Mouse (Mus musculus) kidney, adult 2 months (tissue): Measurements from ENCODE around the gene Spns1. TPM values are rescaled to one million over a fixed set of nuclear protein-coding genes. Genes with fewer than 3 reads are reported as not detected.

Experiments
- DNase-seq: peaks from one replicate; pipeline ENCODE4 v3.0.0; 2021
- H3K27ac ChIP-seq: fragments of 200-500 bp; 2 replicates; pipeline ENCODE4 v1.5.1; 2012; ENCODE audit warnings: low read depth, low read length, control low read depth, inconsistent platforms; ENCODE audit not compliant: insufficient read depth
- H3K27me3 ChIP-seq: fragments of 200-500 bp; replicated peaks from 2 replicates; pipeline ENCODE4 v1.6.1; 2012; ENCODE audit warnings: mild to moderate bottlenecking, moderate library complexity, low read length, inconsistent platforms; ENCODE audit not compliant: control insufficient read depth, insufficient read depth
- H3K36me3 ChIP-seq: fragments of 200-500 bp; 2 replicates; pipeline ENCODE4 v1.6.1; 2012; ENCODE audit warnings: mild to moderate bottlenecking, moderate library complexity, low read length, inconsistent platforms; ENCODE audit not compliant: control insufficient read depth, insufficient read depth
- H3K4me1 ChIP-seq: fragments of 200-500 bp; 2 replicates; pipeline ENCODE4 v1.6.1; 2011; ENCODE audit warnings: low read length; ENCODE audit not compliant: control insufficient read depth, insufficient read depth
- H3K4me3 ChIP-seq: fragments of 200-500 bp; 2 replicates; pipeline ENCODE4 v1.5.1; 2011; ENCODE audit warnings: mild to moderate bottlenecking, low read depth, low read length, control low read depth; ENCODE audit not compliant: insufficient read depth
- CTCF ChIP-seq: fragments of 200-500 bp; conservative IDR thresholded peaks from 2 replicates; pipeline ENCODE4 v1.5.1; 2011; ENCODE audit warnings: low read depth, mild to moderate bottlenecking, control low read depth, low read length, moderate library complexity, mixed read lengths; ENCODE audit not compliant: insufficient read depth, insufficient read length
- POLR2A ChIP-seq: fragments of 200-500 bp; IDR thresholded peaks from one replicate; pipeline ENCODE4 v1.6.1; 2011; ENCODE audit warnings: low read depth, low read length, control low read depth
- WGBS: fragments of 180-500 bp; shearing (Covaris S2); methylation state at CpG from one replicate; pipeline ENCODE4 v1.1.7; 2018; 5-methylcytosine and 5-hydroxymethylcytosine counted together
- polyA plus RNA-seq: library from polyadenylated mRNA; depleted of rRNA; stranded (reverse); fragments of >200 nt; gene quantifications from 2 replicates; pipeline ENCODE4 v1.2.3, GENCODE M21; 2012; rRNA removed

Spns1 gene
- polyA plus RNA-seq, 1 experiment = 102 TPM

DNA sequence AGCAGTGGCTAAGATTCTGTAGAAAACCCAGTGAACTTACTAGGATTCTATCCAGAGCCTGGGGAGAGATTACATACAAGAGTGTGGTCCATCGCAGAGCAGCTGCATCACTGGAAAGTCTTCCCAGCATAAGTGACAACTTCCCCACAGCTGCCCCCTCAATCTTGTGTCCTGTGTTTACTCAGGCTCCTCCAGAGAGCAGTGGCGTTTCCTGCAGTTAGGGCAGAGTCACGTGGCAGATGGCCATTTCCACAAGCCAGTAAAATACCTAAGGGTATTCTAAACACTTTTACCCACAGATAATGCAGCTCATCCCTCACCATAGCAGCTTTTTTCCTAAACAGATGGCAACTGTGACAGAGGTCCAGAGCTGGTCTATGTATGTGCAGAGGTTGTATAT is 52.5 kb downstream of the Spns1 start:
- no peak for DNase-seq
- no peaks in the 10 kb centered on the region for H3K4me1 ChIP-seq
- no peak overlapping the region for H3K4me3 ChIP-seq
- no peaks in the 10 kb centered on the region for H3K36me3 ChIP-seq
- no peak for TF ChIP-seq POLR2A
- no peak for TF ChIP-seq CTCF
- H3K27ac ChIP-seq = no peak overlapping the region
- whole genome bisulfite sequencing = 35% methylated on average over 3 of the region's 3 CpGs
- no peaks in the 10 kb centered on the region for H3K27me3 ChIP-seq

DNA sequence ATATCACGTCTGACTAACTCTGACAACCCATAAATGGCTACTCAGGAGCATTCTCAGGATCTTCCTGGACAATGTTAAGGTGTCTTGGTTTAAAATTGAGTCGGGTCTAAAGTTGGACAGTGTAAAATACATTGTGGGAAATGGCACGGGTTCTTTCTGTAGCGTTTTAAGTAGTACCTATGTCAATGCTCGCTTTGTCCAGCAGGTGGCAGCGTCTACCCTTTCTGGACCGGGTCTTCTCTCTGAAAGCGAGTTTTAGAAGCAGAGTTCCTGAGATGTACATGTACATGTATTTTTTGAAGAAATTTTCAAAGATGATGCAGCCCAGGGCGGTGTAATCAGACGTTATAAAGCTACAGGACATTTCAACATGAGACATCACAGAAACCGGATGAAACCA is 53.5 kb downstream of the Spns1 start:
- Histone ChIP-seq H3K27ac (no peak overlapping the region), H3K27me3 (no peaks in the 10 kb centered on the region), H3K4me3 (no peak overlapping the region), H3K4me1 (no peaks in the 10 kb centered on the region), H3K36me3 (no peaks in the 10 kb centered on the region)
- 8% methylated on average over 11 of the region's 11 CpGs for WGBS
- peak; percentile 78 for DNase-seq
- no peak for TF ChIP-seq POLR2A
- TF ChIP-seq CTCF = peak; percentile 89

Other genes with a start within 250 kb of the Spns1 start
- 119 and 122 TPM in 2 replicates for gene Xpo6, start 176.9 kb downstream of the Spns1 start, polyA plus RNA-seq
- 29.2 and 31.5 TPM in 2 replicates for gene Sbk1, start 104.8 kb downstream of the Spns1 start, polyA plus RNA-seq
- gene Lat, start 7.9 kb downstream of the Spns1 start, polyA plus RNA-seq = 1.9 and 11.8 TPM in 2 replicates
- 3.5 and 3.9 TPM in 2 replicates for gene Nfatc2ip, start 19.3 kb upstream of the Spns1 start, polyA plus RNA-seq
- gene Cd19, start 37.4 kb upstream of the Spns1 start, polyA plus RNA-seq = 0.48 and 8.4 TPM in 2 replicates
- gene Rabep2, start 51.3 kb upstream of the Spns1 start, polyA plus RNA-seq = 24.7 and 25.7 TPM in 2 replicates
- 0.35 and 144 TPM in 2 replicates for gene Atp2a1, start 85.7 kb upstream of the Spns1 start, polyA plus RNA-seq
- 62.8 and 71.7 TPM in 2 replicates for gene Sh2b1, start 98.0 kb upstream of the Spns1 start, polyA plus RNA-seq
- 219 and 227 TPM in 2 replicates for gene Tufm, start 109.9 kb upstream of the Spns1 start, polyA plus RNA-seq
- 70.6 and 90.5 TPM in 2 replicates for gene Atxn2l, start 126.0 kb upstream of the Spns1 start, polyA plus RNA-seq
- 105 TPM in 2 replicates for gene Eif3c, start 189.0 kb upstream of the Spns1 start, polyA plus RNA-seq
- gene Apobr, start 207.5 kb upstream of the Spns1 start, polyA plus RNA-seq = 1.2 and 1.5 TPM in 2 replicates
- 117 and 120 TPM in 2 replicates for gene Cln3, start 208.4 kb upstream of the Spns1 start, polyA plus RNA-seq
- gene Il27, start 217.5 kb upstream of the Spns1 start, polyA plus RNA-seq = 0.13 TPM in 1 of 2 replicates, not detected in the other